Mouse (Mus musculus) lung, postnatal 10 days (tissue): ENCODE measurements around the gene Mfsd4b1.

Source experiments
- DNase-seq: peaks from one replicate; pipeline ENCODE4 v3.0.0; 2021

The Mfsd4b1 gene

GRCm38 (mm10) chr10:39958266-39958665, 66.8 kb downstream of the Mfsd4b1 start:
- DNase-seq, result no peak

- DNase-seq, result no peak
Observed at GRCm38 (mm10) chr10:39956340-39956878, 68.7 kb downstream of the Mfsd4b1 start.

GRCm38 (mm10) chr10:39955163-39955562, 69.9 kb downstream of the Mfsd4b1 start:
- DNase-seq, result no peak
